Mouse (Mus musculus): Measurements from ENCODE around the gene Rfx3.

DNA sequence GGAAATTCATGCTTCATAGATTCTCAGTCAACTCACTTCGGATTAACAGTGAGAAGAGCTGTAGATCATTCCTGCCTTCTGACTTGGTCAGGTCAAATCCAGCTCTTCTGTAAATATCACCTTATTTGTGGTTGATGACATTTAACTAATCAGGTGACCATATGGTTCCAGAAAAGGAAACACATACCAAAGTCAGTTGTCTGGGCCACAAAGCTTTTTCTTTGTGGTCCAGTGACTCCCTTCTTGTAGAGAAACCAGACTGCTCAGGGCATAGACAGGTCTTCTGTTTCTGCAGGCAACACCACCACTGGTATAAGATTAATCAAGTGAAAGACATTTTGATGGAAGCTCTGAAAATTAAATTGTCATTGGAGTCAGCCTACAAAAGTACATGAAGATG is 41.1 kb upstream of the Rfx3 start:
- TF ChIP-seq CTCF (conservative IDR thresholded peaks at IDR 0.05 in 1 of 2, IDR thresholded peaks at IDR 0.05 in 1 of 2; ENCODE audit: low read depth in 2 of 2, low read length in 2 of 2) (no peak), TBP (conservative IDR thresholded peaks at IDR 0.05; ENCODE audit: low read depth, low read length) (no peak), ZKSCAN1 (IDR thresholded peaks at IDR 0.05; ENCODE audit: borderline replicate concordance, low read depth, low read length) (no peak), CHD2 (IDR thresholded peaks at IDR 0.05; ENCODE audit: low read length) (no peak), BHLHE40 (IDR thresholded peaks at IDR 0.05; ENCODE audit: low read depth, low read length) (no peak), POLR2A (IDR thresholded peaks at IDR 0.05; ENCODE audit: low read depth, low read length) (no peak), PAX5 (IDR thresholded peaks at IDR 0.05; ENCODE audit: low read length) (no peak), ETS1 (conservative IDR thresholded peaks at IDR 0.05; ENCODE audit: low read depth, low read length) (no peak), ELF1 (IDR thresholded peaks at IDR 0.05; ENCODE audit: low read depth, low read length) (no peak), USF2 (conservative IDR thresholded peaks at IDR 0.05; ENCODE audit: low read depth, low read length) (no peak)

Data from CH12.LX (cell line).